Mouse (Mus musculus): Measurements from ENCODE around the gene Ptgis. TPM values are rescaled to one million over a fixed set of nuclear protein-coding genes. Genes with fewer than 3 reads are reported as not detected.

Ptgis gene
- polyA plus RNA-seq, 1 experiment from 2014 or later: 12.0 TPM

- Histone ChIP-seq H3K9me3 (ENCODE audit: control insufficient read depth, low read length) (no peaks in the 10 kb centered on the region), H3K36me3 (ENCODE audit: control insufficient read depth, insufficient read depth, low read length) (no peaks in the 10 kb centered on the region), H3K27ac (ENCODE audit: low read length) (peak overlapping the region; percentile 23), H3K9ac (ENCODE audit: low read depth, low read length) (peak overlapping the region; percentile 64), H3K4me2 (ENCODE audit: low read depth, low read length) (peak overlapping the region; percentile 93), H3K27me3 (replicated peaks; ENCODE audit: control insufficient read depth, insufficient read depth, low read length) (peaks cover 41% of the 10 kb centered on the region), H3K4me1 (ENCODE audit: control insufficient read depth, insufficient read depth, low read length) (peaks cover 13% of the 10 kb centered on the region), H3K4me3 (ENCODE audit: low read length) (peak overlapping the region; percentile 64)
- WGBS: 2% methylated on average over 60 of the region's 91 CpGs
- peak; percentile 43 for ATAC-seq
Measured at GRCm38 (mm10) chr2:167189291-167190075, 50.9 kb downstream of the Ptgis start.

GRCm38 (mm10) chr2:167188315-167189207, 51.8 kb downstream of the Ptgis start:
- ATAC-seq: peak; percentile 85
- Histone ChIP-seq H3K9me3 (ENCODE audit: control insufficient read depth, low read length) (no peaks in the 10 kb centered on the region), H3K4me3 (ENCODE audit: low read length) (peak overlapping the region; percentile 64), H3K27me3 (replicated peaks; ENCODE audit: control insufficient read depth, insufficient read depth, low read length) (peaks cover 41% of the 10 kb centered on the region), H3K4me2 (ENCODE audit: low read depth, low read length) (peak overlapping the region; percentile 93), H3K4me1 (ENCODE audit: control insufficient read depth, insufficient read depth, low read length) (peaks cover 13% of the 10 kb centered on the region), H3K36me3 (ENCODE audit: control insufficient read depth, insufficient read depth, low read length) (no peaks in the 10 kb centered on the region), H3K27ac (ENCODE audit: low read length) (no peak overlapping the region), H3K9ac (ENCODE audit: low read depth, low read length) (peak overlapping the region; percentile 64)
- WGBS: 10% methylated on average over 80 of the region's 83 CpGs

GRCm38 (mm10) chr2:167187119-167187518, 53.3 kb downstream of the Ptgis start:
- Histone ChIP-seq H3K27me3 (replicated peaks; ENCODE audit: control insufficient read depth, insufficient read depth, low read length) (peaks cover 41% of the 10 kb centered on the region), H3K4me2 (ENCODE audit: low read depth, low read length) (no peak overlapping the region), H3K27ac (ENCODE audit: low read length) (no peak overlapping the region), H3K4me3 (ENCODE audit: low read length) (no peak overlapping the region), H3K9ac (ENCODE audit: low read depth, low read length) (no peak overlapping the region), H3K9me3 (ENCODE audit: control insufficient read depth, low read length) (no peaks in the 10 kb centered on the region), H3K36me3 (ENCODE audit: control insufficient read depth, insufficient read depth, low read length) (no peaks in the 10 kb centered on the region), H3K4me1 (ENCODE audit: control insufficient read depth, insufficient read depth, low read length) (peaks cover 13% of the 10 kb centered on the region)
- WGBS: 80% methylated on average over 5 of the region's 5 CpGs
- no peak for ATAC-seq

- 60% methylated on average over 10 of the region's 10 CpGs for WGBS
- no peak for ATAC-seq
- no peak overlapping the region for H3K4me3 ChIP-seq (ENCODE audit: low read length)
- peaks cover 13% of the 10 kb centered on the region for H3K4me1 ChIP-seq (ENCODE audit: control insufficient read depth, insufficient read depth, low read length)
- H3K27ac ChIP-seq (ENCODE audit: low read length): no peak overlapping the region
- no peak overlapping the region for H3K4me2 ChIP-seq (ENCODE audit: low read depth, low read length)
- H3K36me3 ChIP-seq (ENCODE audit: control insufficient read depth, insufficient read depth, low read length): no peaks in the 10 kb centered on the region
- peaks cover 39% of the 10 kb centered on the region for H3K27me3 ChIP-seq (replicated peaks; ENCODE audit: control insufficient read depth, insufficient read depth, low read length)
- no peaks in the 10 kb centered on the region for H3K9me3 ChIP-seq (ENCODE audit: control insufficient read depth, low read length)
- no peak overlapping the region for H3K9ac ChIP-seq (ENCODE audit: low read depth, low read length)
Measured at GRCm38 (mm10) chr2:167186544-167186943, 53.9 kb downstream of the Ptgis start.

GRCm38 (mm10) chr2:167186003-167186402, 54.4 kb downstream of the Ptgis start:
- no peak overlapping the region for H3K27ac ChIP-seq (ENCODE audit: low read length)
- H3K9me3 ChIP-seq (ENCODE audit: control insufficient read depth, low read length): no peaks in the 10 kb centered on the region
- 56% methylated on average over 13 of the region's 13 CpGs for whole genome bisulfite sequencing
- H3K4me1 ChIP-seq (ENCODE audit: control insufficient read depth, insufficient read depth, low read length): peaks cover 13% of the 10 kb centered on the region
- no peak overlapping the region for H3K4me3 ChIP-seq (ENCODE audit: low read length)
- H3K9ac ChIP-seq (ENCODE audit: low read depth, low read length): no peak overlapping the region
- peaks cover 34% of the 10 kb centered on the region for H3K27me3 ChIP-seq (replicated peaks; ENCODE audit: control insufficient read depth, insufficient read depth, low read length)
- no peaks in the 10 kb centered on the region for H3K36me3 ChIP-seq (ENCODE audit: control insufficient read depth, insufficient read depth, low read length)
- no peak for ATAC-seq
- H3K4me2 ChIP-seq (ENCODE audit: low read depth, low read length): no peak overlapping the region

GRCm38 (mm10) chr2:167185432-167185831, 55.0 kb downstream of the Ptgis start:
- peaks cover 29% of the 10 kb centered on the region for H3K27me3 ChIP-seq (replicated peaks; ENCODE audit: control insufficient read depth, insufficient read depth, low read length)
- H3K4me3 ChIP-seq (ENCODE audit: low read length): no peak overlapping the region
- no peaks in the 10 kb centered on the region for H3K36me3 ChIP-seq (ENCODE audit: control insufficient read depth, insufficient read depth, low read length)
- WGBS: 84% methylated on average over 2 of the region's 2 CpGs
- H3K9me3 ChIP-seq (ENCODE audit: control insufficient read depth, low read length): no peaks in the 10 kb centered on the region
- H3K27ac ChIP-seq (ENCODE audit: low read length): no peak overlapping the region
- H3K4me1 ChIP-seq (ENCODE audit: control insufficient read depth, insufficient read depth, low read length): peaks cover 13% of the 10 kb centered on the region
- H3K4me2 ChIP-seq (ENCODE audit: low read depth, low read length): no peak overlapping the region
- no peak overlapping the region for H3K9ac ChIP-seq (ENCODE audit: low read depth, low read length)
- no peak for ATAC-seq

GRCm38 (mm10) chr2:167181662-167182389, 58.6 kb downstream of the Ptgis start:
- H3K4me3 ChIP-seq (ENCODE audit: low read length): no peak overlapping the region
- no peak for ATAC-seq
- no peaks in the 10 kb centered on the region for H3K36me3 ChIP-seq (ENCODE audit: control insufficient read depth, insufficient read depth, low read length)
- no peak overlapping the region for H3K27ac ChIP-seq (ENCODE audit: low read length)
- H3K9ac ChIP-seq (ENCODE audit: low read depth, low read length): no peak overlapping the region
- no peaks in the 10 kb centered on the region for H3K4me1 ChIP-seq (ENCODE audit: control insufficient read depth, insufficient read depth, low read length)
- H3K27me3 ChIP-seq (replicated peaks; ENCODE audit: control insufficient read depth, insufficient read depth, low read length): peaks cover 2% of the 10 kb centered on the region
- H3K4me2 ChIP-seq (ENCODE audit: low read depth, low read length): no peak overlapping the region
- no peaks in the 10 kb centered on the region for H3K9me3 ChIP-seq (ENCODE audit: control insufficient read depth, low read length)
- WGBS: 81% methylated on average over 14 of the region's 14 CpGs

- no peaks in the 10 kb centered on the region for H3K4me1 ChIP-seq (ENCODE audit: control insufficient read depth, insufficient read depth, low read length)
- H3K27ac ChIP-seq (ENCODE audit: low read length): no peak overlapping the region
- H3K4me2 ChIP-seq (ENCODE audit: low read depth, low read length): no peak overlapping the region
- no peak overlapping the region for H3K9ac ChIP-seq (ENCODE audit: low read depth, low read length)
- H3K9me3 ChIP-seq (ENCODE audit: control insufficient read depth, low read length): no peaks in the 10 kb centered on the region
- 81% methylated on average over 8 of the region's 8 CpGs for WGBS
- no peak overlapping the region for H3K4me3 ChIP-seq (ENCODE audit: low read length)
- no peaks in the 10 kb centered on the region; the same call in 1 of the 2 replicates for H3K27me3 ChIP-seq (replicated peaks; ENCODE audit: control insufficient read depth, insufficient read depth, low read length)
- no peak for ATAC-seq
- no peaks in the 10 kb centered on the region for H3K36me3 ChIP-seq (ENCODE audit: control insufficient read depth, insufficient read depth, low read length)
Measured at GRCm38 (mm10) chr2:167181096-167181495, 59.3 kb downstream of the Ptgis start.

- Histone ChIP-seq H3K4me1 (ENCODE audit: control insufficient read depth, insufficient read depth, low read length) (no peaks in the 10 kb centered on the region), H3K27ac (ENCODE audit: low read length) (no peak overlapping the region), H3K4me2 (ENCODE audit: low read depth, low read length) (no peak overlapping the region), H3K27me3 (replicated peaks; ENCODE audit: control insufficient read depth, insufficient read depth, low read length) (no peaks in the 10 kb centered on the region), H3K36me3 (ENCODE audit: control insufficient read depth, insufficient read depth, low read length) (no peaks in the 10 kb centered on the region), H3K9ac (ENCODE audit: low read depth, low read length) (no peak overlapping the region), H3K4me3 (ENCODE audit: low read length) (no peak overlapping the region), H3K9me3 (ENCODE audit: control insufficient read depth, low read length) (no peaks in the 10 kb centered on the region)
- WGBS: 83% methylated on average over 10 of the region's 10 CpGs
- no peak for ATAC-seq
Measured at GRCm38 (mm10) chr2:167179301-167179700, 61.1 kb downstream of the Ptgis start.

Measured in intestine, embryonic 16.5 days (tissue).